Mouse (Mus musculus) kidney, postnatal 0 days (tissue): Measurements from ENCODE around the gene Scn5a. TPM values are rescaled to one million over a fixed set of nuclear protein-coding genes. Genes with fewer than 3 reads are reported as not detected.
A peak's percentile ranks its signal among the peaks of the same experiment; 100 is the strongest.

Source experiments
- ATAC-seq: fragments of 200-750 bp; cut with Nextera tagmentation; replicated peaks from 2 replicates; pipeline ENCODE4 v1.8.0; 2017; ENCODE audit warnings: low read depth, moderate number of reproducible peaks, moderate TSS enrichment, moderate library complexity; ENCODE audit not compliant: low FRiP score
- DNase-seq: peaks from one replicate; pipeline ENCODE4 v3.0.0-alpha.2; 2016; ENCODE audit warnings: low spot score
- H3K27ac ChIP-seq: fragments of 300-500 bp; sonication (generic); 2 replicates; pipeline ENCODE4 v1.5.1; 2014; ENCODE audit warnings: mild to moderate bottlenecking
- H3K27me3 ChIP-seq: fragments of 300-500 bp; sonication (generic); 2 replicates; pipeline ENCODE4 v1.6.1; 2014; ENCODE audit warnings: low read length, mixed read lengths; ENCODE audit not compliant: insufficient read depth
- H3K36me3 ChIP-seq: fragments of 300-500 bp; sonication (generic); 2 replicates; pipeline ENCODE4 v1.6.1; 2014; ENCODE audit warnings: low read length, mixed read lengths; ENCODE audit not compliant: insufficient read depth
- H3K4me1 ChIP-seq: fragments of 300-500 bp; sonication (generic); replicated peaks from 2 replicates; pipeline ENCODE4 v1.6.1; 2014; ENCODE audit warnings: antibody characterized with exemption, low read length, mixed read lengths; ENCODE audit not compliant: insufficient read depth
- H3K4me2 ChIP-seq: fragments of 300-500 bp; sonication (generic); 2 replicates; pipeline ENCODE4 v1.6.1; 2014; ENCODE audit warnings: mild to moderate bottlenecking, low read length, moderate library complexity, mixed read lengths
- H3K4me3 ChIP-seq: fragments of 300-500 bp; sonication (generic); replicated peaks from 2 replicates; pipeline ENCODE4 v1.5.1; 2014; ENCODE audit warnings: low read depth, low read length
- H3K9ac ChIP-seq: fragments of 300-500 bp; sonication (generic); 2 replicates; pipeline ENCODE4 v1.6.1; 2014; ENCODE audit warnings: low read depth, low read length
- H3K9me3 ChIP-seq: fragments of 300-500 bp; sonication (generic); replicated peaks from 2 replicates; pipeline ENCODE4 v1.6.1; 2016; ENCODE audit warnings: low read length, inconsistent platforms, mixed read lengths
- CTCF ChIP-seq: IDR thresholded peaks from 2 replicates; pipeline ENCODE4 v1.5.1; 2016; ENCODE audit warnings: antibody characterized with exemption, low read depth, mild to moderate bottlenecking, moderate library complexity
- WGBS: fragments of 180-500 bp; shearing (Covaris S2); extraction: QIAGEN DNeasy Blood & Tissue Kit; methylation state at CpG from one replicate; pipeline ENCODE4 v1.1.7; 2014; 5-methylcytosine and 5-hydroxymethylcytosine counted together
- polyA plus RNA-seq: library from polyadenylated mRNA; unstranded; fragments of >200 nt; fragmentation: Nextera tagmentation; extraction: Ambion mirVana; gene quantifications from 2 replicates; pipeline ENCODE4 v1.2.1, GENCODE M21; 2015

Scn5a gene
- polyA plus RNA-seq, 1 experiment from 2014 or later: 0.12 TPM

GRCm38 (mm10) chr9:119604607-119605006 is 25.8 kb upstream of the Scn5a start:
- no peak for TF ChIP-seq CTCF
- Histone ChIP-seq H3K27me3 (no peaks in the 10 kb centered on the region), H3K9ac (no peak overlapping the region), H3K4me1 (no peaks in the 10 kb centered on the region), H3K4me3 (no peak overlapping the region), H3K27ac (no peak overlapping the region), H3K4me2 (no peak overlapping the region), H3K9me3 (no peaks in the 10 kb centered on the region), H3K36me3 (no peaks in the 10 kb centered on the region)
- DNase-seq (no peak), ATAC-seq (no peak)
- WGBS: 58% methylated on average over 8 of the region's 8 CpGs

GRCm38 (mm10) chr9:119598501-119598900 is 19.7 kb upstream of the Scn5a start:
- DNase-seq (no peak), ATAC-seq (no peak)
- H3K4me3 ChIP-seq: no peak overlapping the region
- no peaks in the 10 kb centered on the region for H3K36me3 ChIP-seq
- H3K4me1 ChIP-seq: no peaks in the 10 kb centered on the region
- WGBS: 78% methylated on average over 10 of the region's 10 CpGs
- no peak overlapping the region for H3K4me2 ChIP-seq
- no peak overlapping the region for H3K27ac ChIP-seq
- no peaks in the 10 kb centered on the region for H3K9me3 ChIP-seq
- no peak for TF ChIP-seq CTCF
- H3K27me3 ChIP-seq: no peaks in the 10 kb centered on the region
- no peak overlapping the region for H3K9ac ChIP-seq

GRCm38 (mm10) chr9:119597332-119597731 is 18.5 kb upstream of the Scn5a start:
- no peak overlapping the region for H3K4me2 ChIP-seq
- DNase-seq: no peak
- 83% methylated on average over 8 of the region's 8 CpGs for WGBS
- H3K27me3 ChIP-seq: no peaks in the 10 kb centered on the region
- ATAC-seq: no peak
- H3K9me3 ChIP-seq: no peaks in the 10 kb centered on the region
- no peak for TF ChIP-seq CTCF
- no peaks in the 10 kb centered on the region for H3K36me3 ChIP-seq
- H3K9ac ChIP-seq: no peak overlapping the region
- no peaks in the 10 kb centered on the region for H3K4me1 ChIP-seq
- H3K27ac ChIP-seq: no peak overlapping the region
- no peak overlapping the region for H3K4me3 ChIP-seq

GRCm38 (mm10) chr9:119589592-119589991 is 10.8 kb upstream of the Scn5a start:
- Histone ChIP-seq H3K9me3 (no peaks in the 10 kb centered on the region), H3K36me3 (no peaks in the 10 kb centered on the region), H3K9ac (no peak overlapping the region), H3K4me1 (no peaks in the 10 kb centered on the region), H3K27me3 (no peaks in the 10 kb centered on the region), H3K27ac (no peak overlapping the region), H3K4me3 (no peak overlapping the region), H3K4me2 (no peak overlapping the region)
- DNase-seq: no peak
- no peak for ATAC-seq
- WGBS: 87% methylated on average over 8 of the region's 8 CpGs
- no peak for TF ChIP-seq CTCF

GRCm38 (mm10) chr9:119588763-119589449 is 10.1 kb upstream of the Scn5a start:
- ATAC-seq: no peak

GRCm38 (mm10) chr9:119580668-119581067 is 1.9 kb upstream of the Scn5a start:
- H3K36me3 ChIP-seq: no peaks in the 10 kb centered on the region
- DNase-seq: peak; percentile 90

More at GRCm38 (mm10) chr9:119588763-119589449, 10.1 kb upstream of the Scn5a start:
- no peak for TF ChIP-seq CTCF
- Histone ChIP-seq H3K4me1 (no peaks in the 10 kb centered on the region), H3K27ac (no peak overlapping the region), H3K27me3 (no peaks in the 10 kb centered on the region), H3K9me3 (no peaks in the 10 kb centered on the region), H3K36me3 (no peaks in the 10 kb centered on the region), H3K4me2 (peak overlapping the region; percentile 44), H3K4me3 (peak overlapping the region; percentile 11; the same call in 1 of the 2 replicates), H3K9ac (no peak overlapping the region)
- 14% methylated on average over 26 of the region's 26 CpGs for WGBS
- peak; percentile 43 for DNase-seq

More at GRCm38 (mm10) chr9:119580668-119581067, 1.9 kb upstream of the Scn5a start:
- ATAC-seq: peak; percentile 51
- peaks cover 43% of the 10 kb centered on the region for H3K27me3 ChIP-seq
- no peak overlapping the region for H3K9ac ChIP-seq
- peaks cover 5% of the 10 kb centered on the region; the same call in 1 of the 2 replicates for H3K4me1 ChIP-seq
- H3K27ac ChIP-seq: no peak overlapping the region
- H3K4me2 ChIP-seq: no peak overlapping the region
- TF ChIP-seq CTCF: peak; percentile 97
- no peak overlapping the region for H3K4me3 ChIP-seq
- 0% methylated on average over 6 of the region's 6 CpGs for WGBS
- no peaks in the 10 kb centered on the region for H3K9me3 ChIP-seq
